Mouse (Mus musculus) heart, postnatal 0 days (tissue): ENCODE measurements at regions not wholly inside any gene's neighbourhood (a gene's known extent, or its start where the extent isn't known, plus 50 kb on each side); places are given as distances from the start of the nearest gene placed in this dataset.

ENCODE experiments used
- CTCF ChIP-seq: IDR thresholded peaks from 2 replicates; pipeline ENCODE4 v1.5.1; 2016; ENCODE audit warnings: antibody characterized with exemption, control low read depth, low read depth
- EP300 ChIP-seq: IDR thresholded peaks from 2 replicates; pipeline ENCODE4 v1.6.1; 2016; ENCODE audit warnings: antibody characterized with exemption, low read depth

DNA sequence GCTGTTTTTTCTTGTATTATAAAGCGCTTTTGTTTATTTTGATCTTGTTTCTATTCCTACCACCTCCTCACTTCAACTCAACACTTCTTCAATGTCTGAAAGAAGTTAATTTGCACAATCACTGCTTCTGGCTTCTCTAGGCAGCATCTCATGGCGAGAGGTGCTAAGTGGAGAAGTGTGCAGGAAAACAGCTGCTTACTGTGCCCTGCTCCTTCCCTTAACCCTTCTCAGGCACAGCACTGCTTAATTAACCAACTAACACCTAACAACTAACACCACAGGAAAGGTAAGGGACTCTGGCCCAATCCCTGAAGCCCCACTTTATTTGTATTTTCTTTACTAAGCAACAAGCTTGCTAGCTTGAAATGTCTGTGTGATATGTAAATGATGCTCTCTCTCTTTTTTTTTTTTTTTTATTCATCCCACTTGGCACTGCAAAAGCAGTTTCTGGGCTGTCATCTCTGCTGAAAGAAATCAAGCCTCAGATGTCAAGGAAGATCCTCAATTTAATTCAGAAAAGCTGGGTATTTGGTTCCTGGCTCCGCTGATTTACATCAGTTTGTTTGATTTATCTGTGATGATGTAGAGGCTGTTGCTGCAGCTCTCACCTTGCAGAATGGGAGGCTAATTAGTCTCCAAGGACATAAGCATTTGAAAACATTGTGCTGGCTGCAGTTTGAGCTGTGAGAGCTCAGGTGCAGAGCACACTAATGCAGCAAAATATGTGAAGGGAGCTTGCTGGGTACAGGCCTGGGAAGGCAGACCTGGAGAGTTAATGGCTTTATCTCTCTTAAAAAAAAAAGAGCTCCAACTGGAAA, 591.8 kb downstream of the Serpinb8 start:
- TF ChIP-seq CTCF (no peak), EP300 (no peak)
